Mouse (Mus musculus): ENCODE data around the gene Slamf9. TPM values are rescaled to one million over a fixed set of nuclear protein-coding genes. Genes with fewer than 3 reads are reported as not detected.

Gene Slamf9
- polyA plus RNA-seq, 1 experiment from 2014 or later = 5.3 TPM

GRCm38 (mm10) chr1:172519644-172520043, 44.5 kb downstream of the Slamf9 start:
- 59% methylated on average over 6 of the region's 6 CpGs for WGBS
- H3K27me3 ChIP-seq (replicated peaks; ENCODE audit: insufficient read depth, low read length) = no peaks in the 10 kb centered on the region
- peaks cover 5% of the 10 kb centered on the region; the same call in 1 of the 2 replicates for H3K9me3 ChIP-seq (ENCODE audit: low read length)
- no peak overlapping the region for H3K9ac ChIP-seq (replicated peaks; ENCODE audit: low read depth)
- no peak overlapping the region for H3K27ac ChIP-seq (ENCODE audit: low read length)
- ATAC-seq (no peak), DNase-seq (ENCODE audit: low spot score) (no peak)
- H3K4me2 ChIP-seq (replicated peaks; ENCODE audit: low read depth, low read length) = no peak overlapping the region
- TF ChIP-seq CTCF (IDR thresholded peaks at IDR 0.05) (no peak), EP300 (IDR thresholded peaks at IDR 0.05) (no peak)
- H3K36me3 ChIP-seq (ENCODE audit: insufficient read depth, low read length) = no peaks in the 10 kb centered on the region
- H3K4me1 ChIP-seq (ENCODE audit: insufficient read depth, low read depth, low read length) = peaks cover 18% of the 10 kb centered on the region
- no peak overlapping the region for H3K4me3 ChIP-seq (ENCODE audit: low read depth, low read length)

GRCm38 (mm10) chr1:172520576-172521440, 45.6 kb downstream of the Slamf9 start, which contains the start of gene Cfap45:
Gene Cfap45 (plus strand): TSS chr1:172520801.
- Histone ChIP-seq H3K4me2 (replicated peaks; ENCODE audit: low read depth, low read length) (peak within 1 kb of the TSS; percentile 57), H3K9me3 (ENCODE audit: low read length) (peaks cover 5% of the 10 kb centered on the region; the same call in 1 of the 2 replicates), H3K9ac (replicated peaks; ENCODE audit: low read depth) (no peak within 1 kb of the TSS), H3K4me1 (ENCODE audit: insufficient read depth, low read depth, low read length) (peaks cover 29% of the 10 kb centered on the region), H3K4me3 (ENCODE audit: low read depth, low read length) (peak within 1 kb of the TSS; percentile 29; the same call in 1 of the 2 replicates), H3K36me3 (ENCODE audit: insufficient read depth, low read length) (no peaks in the 10 kb centered on the region), H3K27me3 (replicated peaks; ENCODE audit: insufficient read depth, low read length) (no peaks in the 10 kb centered on the region), H3K27ac (ENCODE audit: low read length) (peak within 1 kb of the TSS; percentile 55)
- WGBS = 3% methylated on average over 28 of the region's 28 CpGs
- ATAC-seq (peak; percentile 78), DNase-seq (ENCODE audit: low spot score) (peak; percentile 97)
- no peak for TF ChIP-seq CTCF (IDR thresholded peaks at IDR 0.05)
- no peak; the same call in 1 of the 2 replicates for TF ChIP-seq EP300 (IDR thresholded peaks at IDR 0.05)

GRCm38 (mm10) chr1:172522524-172522923, 47.4 kb downstream of the Slamf9 start:
- TF ChIP-seq EP300 (IDR thresholded peaks at IDR 0.05) = no peak
- TF ChIP-seq CTCF (IDR thresholded peaks at IDR 0.05) = no peak

GRCm38 (mm10) chr1:172523699-172524101, 48.5 kb downstream of the Slamf9 start:
- Histone ChIP-seq H3K4me1 (ENCODE audit: insufficient read depth, low read depth, low read length) (peaks cover 35% of the 10 kb centered on the region), H3K36me3 (ENCODE audit: insufficient read depth, low read length) (no peaks in the 10 kb centered on the region), H3K4me3 (ENCODE audit: low read depth, low read length) (no peak overlapping the region), H3K9ac (replicated peaks; ENCODE audit: low read depth) (no peak overlapping the region), H3K27me3 (replicated peaks; ENCODE audit: insufficient read depth, low read length) (no peaks in the 10 kb centered on the region), H3K9me3 (ENCODE audit: low read length) (no peaks in the 10 kb centered on the region), H3K27ac (ENCODE audit: low read length) (no peak overlapping the region; the same call in 1 of the 2 replicates), H3K4me2 (replicated peaks; ENCODE audit: low read depth, low read length) (no peak overlapping the region)
- DNase-seq (ENCODE audit: low spot score) (peak; percentile 78), ATAC-seq (peak; percentile 36)
- 31% methylated on average over 12 of the region's 12 CpGs for WGBS
- TF ChIP-seq CTCF (IDR thresholded peaks at IDR 0.05) (no peak), EP300 (IDR thresholded peaks at IDR 0.05) (peak; percentile 80)

More at GRCm38 (mm10) chr1:172522524-172522923, 47.4 kb downstream of the Slamf9 start:
- no peak overlapping the region for H3K4me3 ChIP-seq (ENCODE audit: low read depth, low read length)
- peak; percentile 42 for DNase-seq (ENCODE audit: low spot score)
- no peak overlapping the region for H3K4me2 ChIP-seq (replicated peaks; ENCODE audit: low read depth, low read length)
- WGBS = 45% methylated on average over 7 of the region's 7 CpGs
- H3K36me3 ChIP-seq (ENCODE audit: insufficient read depth, low read length) = no peaks in the 10 kb centered on the region
- no peak overlapping the region for H3K9ac ChIP-seq (replicated peaks; ENCODE audit: low read depth)
- no peaks in the 10 kb centered on the region for H3K27me3 ChIP-seq (replicated peaks; ENCODE audit: insufficient read depth, low read length)
- H3K27ac ChIP-seq (ENCODE audit: low read length) = no peak overlapping the region
- peaks cover 35% of the 10 kb centered on the region for H3K4me1 ChIP-seq (ENCODE audit: insufficient read depth, low read depth, low read length)
- H3K9me3 ChIP-seq (ENCODE audit: low read length) = peaks cover 2% of the 10 kb centered on the region; the same call in 1 of the 2 replicates
- ATAC-seq = no peak

- H3K9ac ChIP-seq (replicated peaks; ENCODE audit: low read depth) = no peak overlapping the region
- peak overlapping the region; percentile 30 for H3K4me2 ChIP-seq (replicated peaks; ENCODE audit: low read depth, low read length)
- ATAC-seq (peak; percentile 63), DNase-seq (ENCODE audit: low spot score) (peak; percentile 93)
- 15% methylated on average over 15 of the region's 15 CpGs for WGBS
- no peaks in the 10 kb centered on the region for H3K27me3 ChIP-seq (replicated peaks; ENCODE audit: insufficient read depth, low read length)
- peak overlapping the region; percentile 86 for H3K27ac ChIP-seq (ENCODE audit: low read length)
- no peaks in the 10 kb centered on the region for H3K36me3 ChIP-seq (ENCODE audit: insufficient read depth, low read length)
- peak; percentile 66 for TF ChIP-seq CTCF (IDR thresholded peaks at IDR 0.05)
- TF ChIP-seq EP300 (IDR thresholded peaks at IDR 0.05) = peak; percentile 91
- H3K4me3 ChIP-seq (ENCODE audit: low read depth, low read length) = 0 out of 2 replicates have a peak overlapping the region, but pooled peaks have one; percentile 2
- H3K4me1 ChIP-seq (ENCODE audit: insufficient read depth, low read depth, low read length) = peaks cover 32% of the 10 kb centered on the region
- no peaks in the 10 kb centered on the region for H3K9me3 ChIP-seq (ENCODE audit: low read length)
Measured at GRCm38 (mm10) chr1:172525027-172525764, 50.0 kb downstream of the Slamf9 start.

- no peaks in the 10 kb centered on the region for H3K36me3 ChIP-seq (ENCODE audit: insufficient read depth, low read length)
- TF ChIP-seq CTCF (IDR thresholded peaks at IDR 0.05) = no peak
- TF ChIP-seq EP300 (IDR thresholded peaks at IDR 0.05) = no peak
- H3K27me3 ChIP-seq (replicated peaks; ENCODE audit: insufficient read depth, low read length) = no peaks in the 10 kb centered on the region
- H3K9me3 ChIP-seq (ENCODE audit: low read length) = no peaks in the 10 kb centered on the region
- peaks cover 29% of the 10 kb centered on the region for H3K4me1 ChIP-seq (ENCODE audit: insufficient read depth, low read depth, low read length)
- H3K4me3 ChIP-seq (ENCODE audit: low read depth, low read length) = no peak overlapping the region
- H3K9ac ChIP-seq (replicated peaks; ENCODE audit: low read depth) = no peak overlapping the region
- H3K27ac ChIP-seq (ENCODE audit: low read length) = peak overlapping the region; percentile 86
- DNase-seq (ENCODE audit: low spot score) = peak; percentile 30
- WGBS = 32% methylated on average over 7 of the region's 7 CpGs
- no peak for ATAC-seq
- H3K4me2 ChIP-seq (replicated peaks; ENCODE audit: low read depth, low read length) = peak overlapping the region; percentile 31
Measured at GRCm38 (mm10) chr1:172525971-172526370, 50.8 kb downstream of the Slamf9 start.

Data from lung, postnatal 0 days (tissue).